Mouse (Mus musculus) adrenal gland, postnatal 10 days (tissue): ENCODE data around the gene Lce1j. TPM values are rescaled to one million over a fixed set of nuclear protein-coding genes. Genes with fewer than 3 reads are reported as not detected.
"Not testable (repeated sequence)": the region's sequence is repeated elsewhere in the genome, so short reads cannot be mapped to it uniquely, and the experiment has no call there.

Experiments used
- DNase-seq: peaks from one replicate; pipeline ENCODE4 v3.0.0; 2021; ENCODE audit warnings: mixed read lengths
- long read RNA-seq, 2 experiments: library from polyadenylated mRNA; stranded (forward); transcript quantifications; one replicate each; pipeline ENCODE4 v2.0.0; 2021
- total RNA-seq, 2 experiments: library from RNA; stranded (reverse); gene quantifications; 2 replicates each; pipeline ENCODE4 v1.2.3; 2021

Gene Lce1j
- total RNA-seq = not detected
- long read RNA-seq, experiment 1 = 0 reads
- long read RNA-seq, experiment 2 = 0 reads

DNA sequence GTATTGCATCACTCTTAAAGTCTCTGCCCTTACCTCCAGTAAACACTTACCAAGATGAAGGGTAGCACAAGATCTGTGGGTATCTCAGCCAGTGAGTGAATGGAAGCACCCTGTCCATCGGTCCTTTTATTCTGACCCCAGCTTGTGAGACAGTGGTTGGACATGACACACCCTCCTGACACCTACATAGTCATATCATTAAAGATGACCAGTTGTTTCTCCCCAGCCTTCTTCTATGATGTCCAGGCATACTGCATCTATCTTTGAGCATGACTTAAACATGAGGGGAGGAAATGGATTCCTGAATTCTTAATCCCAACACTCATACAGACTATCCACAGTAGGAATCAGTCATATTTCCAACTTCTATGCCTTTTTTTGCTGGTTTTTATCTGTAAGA is at the start of gene Lce1j:
Gene Lce1j (minus strand): TSS at position 101 of the 400 bp plus-strand sequence.
- DNase-seq = no peak

DNA sequence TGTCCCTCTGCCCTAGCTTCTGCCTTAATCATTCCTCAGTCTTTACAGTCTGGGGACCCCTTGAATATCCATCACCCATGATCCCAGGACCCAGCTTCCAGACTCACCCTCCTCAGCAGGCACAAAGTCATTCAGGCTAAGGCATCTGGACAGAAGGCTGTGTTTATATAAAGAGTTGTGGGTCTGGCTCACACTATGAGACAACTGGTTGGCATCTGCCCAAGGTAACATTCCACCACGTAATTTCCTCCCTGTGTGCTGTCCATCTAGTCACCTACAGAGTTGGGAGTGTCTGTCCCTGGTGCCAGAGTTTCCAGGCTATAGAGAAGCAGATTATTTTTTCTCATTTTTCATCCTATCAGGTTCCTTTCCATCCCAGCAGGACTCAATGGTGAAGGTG is 36.8 kb upstream of the Lce1j start, which contains the start of gene Kprp:
Gene Kprp (minus strand): TSS at position 140 of the 400 bp plus-strand sequence.
- no peak for DNase-seq

DNA sequence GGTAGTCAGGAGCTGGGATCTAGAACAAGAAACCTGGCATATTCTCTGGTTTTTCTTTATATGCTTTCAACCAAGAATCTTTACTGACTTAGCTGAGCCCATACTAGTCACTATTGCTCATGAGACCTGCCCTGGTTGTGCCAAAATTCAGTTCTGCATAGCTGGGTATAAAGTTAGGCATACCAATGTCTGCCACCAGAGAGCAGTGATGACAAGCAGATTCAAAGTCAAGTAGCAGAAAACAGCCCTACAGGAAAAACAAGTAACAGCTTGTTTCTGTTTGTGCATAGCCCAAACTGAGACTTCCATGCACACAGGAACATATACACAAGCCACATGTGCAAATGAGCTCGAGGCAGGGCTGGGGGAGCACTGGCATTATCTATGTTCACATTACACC is 35.5 kb upstream of the Lce1j start:
- no peak for DNase-seq

DNA sequence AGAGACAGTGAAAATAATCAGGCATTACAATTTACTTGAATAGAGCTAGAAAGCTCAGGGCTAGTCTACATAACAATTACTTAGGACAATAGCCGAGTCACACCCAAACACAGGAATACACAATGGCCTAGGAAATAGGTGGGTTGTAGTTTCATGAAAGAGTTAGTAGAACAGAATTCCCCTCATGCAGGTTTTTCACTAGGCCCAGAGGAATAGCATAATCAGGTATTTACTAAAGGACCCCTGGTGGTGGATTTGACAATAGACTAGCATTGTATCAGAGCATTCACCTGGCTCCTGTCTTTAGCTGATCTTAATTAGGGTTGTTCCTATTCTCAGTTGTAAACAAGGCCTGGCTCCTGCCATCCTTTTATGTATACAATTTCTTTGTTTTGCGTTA is 25.7 kb upstream of the Lce1j start:
- not testable (repeated sequence) for DNase-seq

DNA sequence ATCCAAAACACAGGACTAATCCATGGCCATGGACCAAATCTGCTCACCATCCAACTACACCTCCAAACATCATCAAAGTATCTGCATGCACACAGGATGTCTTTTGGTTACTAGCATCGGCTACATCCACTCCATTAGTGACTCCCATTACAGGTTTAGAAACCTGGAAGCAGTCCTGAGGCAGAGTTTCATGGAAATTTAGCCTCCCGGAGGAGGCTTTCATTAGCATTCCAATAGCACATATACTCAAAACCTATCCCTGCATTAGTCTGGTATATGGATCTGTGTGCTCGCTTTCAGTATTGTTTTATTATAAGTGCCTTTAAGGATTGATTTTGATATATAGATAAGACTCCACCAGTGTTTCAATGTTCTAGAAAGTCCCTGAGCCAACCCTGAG is 25.3 kb upstream of the Lce1j start:
- no peak for DNase-seq

DNA sequence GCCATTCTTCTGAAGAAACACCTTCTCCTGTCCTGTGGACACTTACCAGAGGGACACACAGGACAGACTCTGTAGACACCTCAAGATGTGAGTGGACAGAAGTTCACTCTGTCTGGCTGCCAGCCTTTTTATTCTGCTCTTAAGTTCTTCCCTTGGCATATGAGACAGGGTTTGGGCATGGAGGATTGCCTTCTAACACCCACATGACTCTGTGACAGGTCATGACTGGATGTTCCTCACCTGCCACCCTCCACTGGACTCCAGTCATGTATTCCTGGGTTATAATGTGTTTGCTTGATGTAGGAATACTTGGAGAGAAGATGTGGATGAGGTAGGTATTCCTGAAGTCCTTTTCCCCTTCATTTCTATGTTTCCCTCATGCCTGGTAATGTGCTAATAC is 17.5 kb upstream of the Lce1j start, which contains the start of gene Lce1k:
Gene Lce1k (minus strand): TSS at position 101 of the 400 bp plus-strand sequence.
- no peak for DNase-seq

DNA sequence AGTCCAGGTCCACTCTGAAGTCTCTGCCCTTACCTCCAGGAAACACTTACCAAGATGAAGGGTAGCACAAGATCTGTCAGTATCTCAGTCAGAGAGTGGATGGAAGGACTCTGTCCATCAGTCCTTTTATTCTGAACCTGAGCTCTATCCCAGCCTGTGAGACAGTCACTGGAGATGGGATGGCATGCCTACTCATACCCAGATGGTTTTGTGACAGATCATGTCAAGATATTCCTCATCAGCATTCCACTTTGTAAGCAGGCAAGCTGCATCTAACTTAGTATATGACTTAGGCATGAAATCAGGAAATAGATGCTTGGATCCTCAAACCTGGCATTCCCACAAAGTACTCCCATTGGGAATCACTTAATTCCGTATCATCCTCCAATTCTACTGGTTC is 11.5 kb downstream of the Lce1j start, which contains the start of gene Lce1i:
Gene Lce1i (minus strand): TSS at position 101 of the 400 bp plus-strand sequence.
- DNase-seq = no peak

DNA sequence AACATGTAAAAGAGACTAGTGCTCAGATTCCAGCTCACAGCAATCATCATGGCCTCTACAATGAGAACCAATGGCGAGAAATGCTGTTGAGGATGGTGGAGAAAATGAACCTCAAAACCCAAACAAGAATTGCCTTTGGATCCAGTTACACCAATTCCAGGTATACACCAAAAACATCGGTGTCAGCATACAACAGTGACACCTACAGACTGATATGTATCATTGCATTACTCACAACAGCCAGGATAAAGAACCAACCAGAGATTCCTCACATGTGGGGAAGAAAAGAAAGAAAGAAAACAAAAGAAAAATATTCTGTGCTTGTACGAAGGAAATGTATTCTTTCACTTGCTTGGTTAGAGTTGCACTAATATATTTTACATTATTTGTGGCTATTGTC is 18.7 kb downstream of the Lce1j start:
- no peak for DNase-seq

DNA sequence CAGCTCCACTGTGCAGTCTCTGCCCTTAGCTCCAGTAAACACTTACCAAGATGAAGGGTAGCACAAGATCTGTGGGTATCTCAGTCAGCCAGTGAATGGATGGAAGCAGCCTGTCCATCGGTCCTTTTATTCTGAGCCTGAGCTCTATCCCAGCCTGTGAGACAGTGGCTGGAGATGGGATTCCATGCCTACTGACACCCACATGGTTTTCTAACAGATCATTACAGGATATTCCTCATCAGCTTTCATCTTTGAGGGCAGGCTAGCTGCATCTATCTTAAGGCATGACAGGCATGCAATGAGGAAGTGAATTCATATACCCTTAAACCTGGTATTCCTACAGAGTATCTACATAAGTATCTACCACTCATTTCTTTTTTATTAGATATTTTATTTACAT is 25.3 kb downstream of the Lce1j start, which contains the start of gene Lce1h:
Gene Lce1h (minus strand): TSS at position 101 of the 400 bp plus-strand sequence.
- no peak for DNase-seq

DNA sequence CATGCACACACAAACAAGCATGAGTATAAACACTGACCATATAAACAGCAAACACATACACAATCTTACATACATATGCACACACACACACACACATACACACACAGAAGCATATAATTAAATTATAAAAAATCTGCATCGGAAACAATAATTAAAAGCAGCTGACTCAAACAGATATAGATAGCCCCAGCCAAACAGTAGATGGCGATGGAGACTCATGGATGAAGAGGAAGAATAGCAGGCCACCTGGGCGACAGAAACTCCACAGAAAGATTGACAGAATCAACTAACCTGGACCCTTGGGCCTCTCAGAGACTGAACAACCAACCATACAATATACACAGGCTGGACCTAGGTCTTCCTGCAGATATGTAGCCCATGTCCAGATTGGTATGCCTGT is 37.1 kb downstream of the Lce1j start:
- DNase-seq = no peak

DNA sequence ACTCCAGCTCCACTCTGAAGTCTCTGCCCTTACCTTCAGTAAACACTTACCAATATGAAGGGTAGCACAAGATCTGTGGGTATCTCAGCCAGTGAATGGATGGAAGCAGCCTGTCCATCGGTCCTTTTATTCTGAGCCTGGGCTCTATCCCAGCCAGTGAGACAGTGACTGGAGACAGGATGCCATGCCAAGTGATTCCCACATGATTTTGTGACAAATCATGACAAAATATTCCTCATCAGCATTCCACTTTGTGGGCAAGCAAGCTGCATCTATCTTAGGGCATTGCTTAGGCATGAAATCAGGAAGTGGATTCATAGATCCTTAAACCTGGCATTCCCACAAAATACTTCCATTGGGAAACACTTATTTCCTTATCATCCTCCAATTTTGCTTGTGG is 38.1 kb downstream of the Lce1j start, which contains the start of gene Lce1g:
Gene Lce1g (minus strand): TSS at position 101 of the 400 bp plus-strand sequence.
- DNase-seq = no peak

DNA sequence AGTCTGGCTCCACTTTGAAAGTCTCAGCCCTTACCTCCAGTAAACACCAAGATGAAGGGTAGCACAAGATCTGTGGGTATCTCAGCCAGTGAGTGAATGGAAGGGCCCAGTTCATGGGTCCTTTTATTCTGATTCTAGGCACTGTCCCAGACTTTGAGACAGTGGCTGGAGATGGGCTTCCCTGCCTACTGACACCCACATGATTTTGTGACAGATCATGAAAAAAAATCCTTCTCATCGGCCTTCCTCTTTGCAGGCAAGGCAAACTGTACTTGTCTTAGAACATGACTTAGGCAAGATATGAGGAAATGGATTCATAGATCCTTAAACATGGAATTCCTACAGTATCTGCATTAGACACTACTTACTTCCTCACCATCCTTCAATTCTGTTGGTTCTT is 51.3 kb downstream of the Lce1j start, which contains the start of gene Gm38119:
Gene Gm38119 (minus strand): TSS at position 101 of the 400 bp plus-strand sequence.
- DNase-seq = no peak

Other genes starting within 250 kb of the Lce1j start
- gene Ivl, start 216.8 kb downstream of the Lce1j start, total RNA-seq = not detected
- gene Smcp, start 201.5 kb downstream of the Lce1j start, total RNA-seq = not detected
- gene 2210017I01Rik, start 183.0 kb downstream of the Lce1j start, total RNA-seq = not detected
- gene Lce6a, start 168.9 kb downstream of the Lce1j start, total RNA-seq = not detected
- gene Lce1a1, start 142.2 kb downstream of the Lce1j start, total RNA-seq = not detected
- gene Lce1b, start 133.6 kb downstream of the Lce1j start, total RNA-seq = not detected
- not detected for gene Lce1a2, start 120.2 kb downstream of the Lce1j start, total RNA-seq
- not detected for gene Lce1c, start 111.3 kb downstream of the Lce1j start, total RNA-seq
- not detected for gene Lce1d, start 103.3 kb downstream of the Lce1j start, total RNA-seq
- not detected for gene Lce1e, start 81.4 kb downstream of the Lce1j start, total RNA-seq
- not detected for gene Lce1f, start 70.2 kb downstream of the Lce1j start, total RNA-seq
- gene Gm38119, start 51.4 kb downstream of the Lce1j start, total RNA-seq = not detected
- gene Lce1g, start 38.2 kb downstream of the Lce1j start, total RNA-seq = not detected
- gene Lce1h, start 25.4 kb downstream of the Lce1j start, total RNA-seq = not detected
- gene Lce1i, start 11.6 kb downstream of the Lce1j start, total RNA-seq = not detected
- not detected for gene Lce1k, start 17.4 kb upstream of the Lce1j start, total RNA-seq
- gene Kprp, start 36.7 kb upstream of the Lce1j start, total RNA-seq = not detected
- not detected for gene Lce1l, start 60.8 kb upstream of the Lce1j start, total RNA-seq
- not detected for gene 2310050C09Rik, start 79.7 kb upstream of the Lce1j start, total RNA-seq
- not detected for gene Lce3a, start 135.7 kb upstream of the Lce1j start, total RNA-seq
- gene Lce3b, start 142.5 kb upstream of the Lce1j start, total RNA-seq = not detected
- not detected for gene Lce3c, start 154.0 kb upstream of the Lce1j start, total RNA-seq
- gene Lce3d, start 166.9 kb upstream of the Lce1j start, total RNA-seq = not detected
- gene Lce3e, start 176.5 kb upstream of the Lce1j start, total RNA-seq = not detected
- gene Lce3f, start 201.7 kb upstream of the Lce1j start, total RNA-seq = not detected
- not detected for gene Crct1, start 225.2 kb upstream of the Lce1j start, total RNA-seq
- gene Lce1m, start 228.5 kb upstream of the Lce1j start, total RNA-seq = not detected